Mouse (Mus musculus): ENCODE results near the gene Nr2c2ap. TPM values are rescaled to one million over a fixed set of nuclear protein-coding genes. Genes with fewer than 3 reads are reported as not detected.

Gene Nr2c2ap
- total RNA-seq, 2 experiments from 2014 or later = 25.5 to 28.1 TPM

DNA sequence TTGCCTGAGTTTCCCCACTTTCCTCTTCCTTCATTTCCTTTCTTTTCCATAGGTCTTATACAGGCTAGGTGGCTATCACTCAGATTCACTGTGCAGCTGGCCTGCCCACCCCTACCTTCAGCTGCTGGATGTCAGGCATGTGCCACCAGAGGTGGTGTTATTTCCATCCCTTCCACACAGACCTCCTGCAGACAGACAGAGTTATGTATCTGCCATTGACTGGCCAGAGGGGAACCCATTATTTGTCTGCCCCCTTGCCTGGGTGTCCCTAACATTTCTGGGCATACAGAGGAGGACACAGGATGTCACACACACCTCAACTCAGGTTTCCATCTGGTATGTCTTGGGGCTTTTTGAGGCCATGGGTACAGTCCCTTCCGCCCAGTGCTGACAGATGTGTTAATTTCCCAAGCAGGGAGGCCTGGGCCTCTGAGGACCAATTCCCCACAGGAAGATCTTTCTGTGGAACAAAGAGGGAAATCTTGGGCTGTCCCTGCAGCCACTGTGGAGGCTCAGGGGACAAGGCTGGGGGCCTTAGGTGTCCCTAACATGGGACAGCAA, 26.2 kb downstream of the Nr2c2ap start:
- DNase-seq (ENCODE audit: low spot score in 2 of 2) = no peak
- intact Hi-C loops (cut with DNase I) = no loop called here

DNA sequence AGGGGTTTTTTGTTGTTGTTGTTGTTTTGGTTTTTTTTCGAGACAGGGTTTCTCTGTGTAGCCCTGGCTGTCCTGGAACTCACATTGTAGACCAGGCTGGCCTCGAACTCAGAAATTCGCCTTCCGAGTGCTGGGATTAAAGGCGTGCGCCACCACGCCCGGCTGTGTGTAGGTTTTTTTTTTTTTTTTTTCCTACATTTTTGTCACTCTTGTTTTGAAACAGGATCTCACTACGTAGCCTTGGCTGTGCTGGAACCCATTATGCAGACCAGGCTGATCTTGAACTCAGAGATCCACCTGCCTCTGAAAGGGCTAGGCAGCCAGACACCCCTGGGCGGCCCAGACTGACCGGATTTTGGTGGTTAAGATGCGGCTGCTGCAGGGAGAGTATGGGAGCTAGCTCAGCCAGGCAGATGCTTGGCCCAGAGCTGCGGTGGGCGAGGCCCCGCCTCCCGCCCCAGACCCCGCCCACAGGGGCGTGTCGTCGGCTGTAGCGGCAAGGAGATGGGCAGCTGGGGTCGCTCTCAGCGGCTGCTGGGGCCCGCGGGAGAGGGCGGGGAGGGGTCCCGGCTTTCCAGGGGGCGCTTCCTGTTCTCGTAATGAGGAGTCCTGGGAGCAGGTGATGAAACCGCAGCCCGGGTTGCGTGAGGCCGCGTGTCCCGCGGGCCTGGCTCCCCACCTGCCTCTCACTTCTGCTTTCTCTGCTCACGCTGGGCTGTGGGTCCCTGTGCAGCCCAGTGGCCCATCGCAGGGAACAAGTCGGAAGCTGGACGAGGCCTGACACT, 27.1 kb downstream of the Nr2c2ap start:
- peak; percentile 61 to 63 for DNase-seq (ENCODE audit: low spot score in 2 of 2)
- intact Hi-C loops (cut with DNase I) = no loop called here

DNA sequence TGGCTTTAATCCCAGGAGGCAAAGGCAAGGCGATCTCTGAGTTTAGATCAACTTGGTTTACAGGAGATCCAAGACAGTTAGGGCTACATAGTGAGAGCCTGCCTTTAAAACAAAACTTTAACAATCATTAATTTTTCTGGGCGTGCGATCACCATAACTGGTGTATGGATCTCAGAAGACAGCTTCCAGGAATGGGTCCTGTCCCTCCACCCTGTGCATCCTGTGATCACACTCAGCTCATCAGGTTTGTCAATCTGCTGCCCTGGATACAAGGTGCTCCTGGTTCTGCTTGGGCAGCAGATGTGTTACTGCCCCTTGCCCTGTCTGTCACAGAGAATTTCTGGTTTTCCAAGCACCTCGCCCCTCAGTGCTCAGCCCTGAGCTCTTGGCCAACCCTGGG, 28.1 kb downstream of the Nr2c2ap start:
- intact Hi-C loops (cut with DNase I) = no loop called here

DNA sequence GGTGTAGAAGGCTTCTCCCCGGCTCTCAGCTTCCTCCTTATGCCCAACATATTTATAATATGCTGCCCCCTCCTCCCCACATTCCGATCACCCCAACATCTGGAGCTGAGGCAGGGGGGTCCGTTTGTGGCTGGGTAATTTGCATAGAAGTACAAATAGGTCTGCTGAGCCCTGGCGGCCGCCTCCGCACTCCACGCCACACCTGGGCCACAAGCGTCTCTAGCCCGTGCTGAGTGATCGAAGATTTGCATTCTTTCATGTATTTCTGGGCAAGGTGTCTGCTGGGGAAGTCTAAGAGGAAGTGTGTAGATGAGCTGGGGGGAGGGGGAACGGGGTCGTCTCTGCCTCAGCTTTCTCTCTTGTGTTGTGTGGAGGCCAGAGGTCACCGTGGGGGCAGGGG, 28.9 kb downstream of the Nr2c2ap start:
- intact Hi-C loops (cut with DNase I) = loop anchor here (5.0 kb wide), 1 partner anchor 243 kb away; no protein-coding TSS in a partner anchor
- no peak for DNase-seq (ENCODE audit: low spot score in 2 of 2)

More for the DNA sequence above, 28.1 kb downstream of the Nr2c2ap start:
- DNase-seq (ENCODE audit: low spot score in 2 of 2) = no peak

DNA sequence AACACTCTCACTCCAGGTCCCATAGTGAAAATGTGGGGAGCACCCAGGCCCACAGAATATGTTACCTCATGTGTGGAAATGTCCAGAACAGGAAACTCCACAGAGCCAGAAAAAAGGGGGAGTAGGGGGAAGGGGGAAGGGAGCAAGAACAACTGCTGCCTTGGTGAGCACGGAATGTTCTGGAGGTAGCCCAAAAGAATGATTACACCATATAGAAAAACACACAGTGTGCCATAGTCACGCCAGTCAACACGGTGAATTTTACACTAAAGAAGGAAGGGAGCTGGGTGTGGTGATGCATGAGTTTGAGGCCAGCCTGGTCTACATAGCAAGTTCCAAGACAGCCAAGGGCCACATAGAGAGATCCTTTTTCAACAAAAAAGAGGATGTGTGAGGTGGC, 32.2 kb downstream of the Nr2c2ap start:
- DNase-seq (ENCODE audit: low spot score in 2 of 2) = no peak
- intact Hi-C loops (cut with DNase I) = loop anchor here (5.0 kb wide), 1 partner anchor 246 kb away; no protein-coding TSS in a partner anchor

DNA sequence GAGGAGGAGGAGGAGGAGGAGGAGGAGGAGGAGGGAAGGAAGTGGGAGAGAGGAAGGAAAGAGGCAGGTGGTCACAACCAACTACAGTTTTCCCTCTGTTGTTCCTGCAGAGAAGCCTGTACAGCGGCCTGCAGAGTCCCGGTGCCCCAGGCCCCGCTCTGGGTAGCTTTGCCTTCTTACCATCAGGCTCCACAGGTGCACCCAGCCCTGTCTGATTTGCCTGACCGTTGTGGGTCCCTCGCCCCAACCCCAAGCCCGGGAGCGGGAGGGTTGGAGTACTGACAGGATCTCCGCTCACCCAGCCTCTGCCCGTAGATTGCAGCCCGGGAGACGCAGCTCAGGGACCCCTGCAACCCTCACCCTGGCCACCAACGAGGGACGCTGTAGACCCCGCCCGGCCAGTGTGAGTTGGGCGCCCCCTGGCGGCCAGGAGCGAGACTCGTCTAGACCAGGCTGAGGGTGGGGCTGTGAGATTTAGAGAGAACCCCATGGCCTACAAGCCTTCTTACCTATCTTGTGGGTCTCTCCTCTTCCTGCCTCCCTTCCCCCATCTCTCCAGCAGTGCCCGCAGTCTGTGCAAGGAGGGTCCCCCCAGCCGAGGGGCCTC, 35.5 kb downstream of the Nr2c2ap start:
- peak; percentile 37 to 41 for DNase-seq (ENCODE audit: low spot score in 2 of 2)
- intact Hi-C loops (cut with DNase I) = loop anchor here (2.0 kb wide), 1 partner anchor 80 kb away; no protein-coding TSS in a partner anchor

DNA sequence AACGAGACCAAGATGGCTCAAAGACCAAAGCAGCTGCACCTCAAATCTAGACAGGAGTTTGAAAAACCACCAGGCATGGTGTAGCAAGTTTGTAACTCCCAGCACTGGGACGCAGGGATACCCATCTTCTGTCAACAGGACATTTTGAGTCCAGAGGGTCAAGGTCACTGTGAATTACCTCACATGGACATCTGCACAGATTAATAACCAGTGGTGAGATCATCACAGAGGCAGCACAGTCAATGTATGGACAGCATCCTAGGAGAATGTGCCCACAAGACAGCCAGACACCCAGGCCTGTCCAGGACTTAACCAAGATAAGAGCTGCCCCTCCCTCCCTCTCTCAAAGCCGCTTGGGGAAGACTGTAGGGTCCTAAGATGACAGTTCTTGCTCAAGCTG, 39.0 kb downstream of the Nr2c2ap start:
- intact Hi-C loops (cut with DNase I) = no loop called here

DNA sequence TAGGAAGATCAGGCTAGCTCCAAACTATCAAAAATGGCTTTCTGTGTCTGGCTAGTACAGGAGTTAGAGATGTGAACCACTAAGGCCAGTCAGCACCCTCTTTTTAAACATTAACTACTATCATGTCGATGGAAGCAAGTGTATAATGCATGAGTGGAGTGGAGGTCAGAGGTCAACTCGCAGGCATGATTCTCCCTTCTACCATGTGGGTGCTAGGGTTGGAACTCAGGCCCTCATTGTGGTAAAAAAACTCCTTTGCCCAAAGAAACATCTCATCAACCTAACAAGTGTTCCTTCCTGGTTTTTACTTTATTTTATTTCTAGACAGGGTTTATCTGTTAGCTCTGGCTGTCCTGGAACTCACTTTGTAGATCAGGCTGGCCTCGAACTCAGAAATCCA, 39.6 kb downstream of the Nr2c2ap start:
- intact Hi-C loops (cut with DNase I) = no loop called here
- no peak for DNase-seq (ENCODE audit: low spot score in 2 of 2)

More for the DNA sequence above, 39.0 kb downstream of the Nr2c2ap start:
- no peak for DNase-seq (ENCODE audit: low spot score in 2 of 2)

DNA sequence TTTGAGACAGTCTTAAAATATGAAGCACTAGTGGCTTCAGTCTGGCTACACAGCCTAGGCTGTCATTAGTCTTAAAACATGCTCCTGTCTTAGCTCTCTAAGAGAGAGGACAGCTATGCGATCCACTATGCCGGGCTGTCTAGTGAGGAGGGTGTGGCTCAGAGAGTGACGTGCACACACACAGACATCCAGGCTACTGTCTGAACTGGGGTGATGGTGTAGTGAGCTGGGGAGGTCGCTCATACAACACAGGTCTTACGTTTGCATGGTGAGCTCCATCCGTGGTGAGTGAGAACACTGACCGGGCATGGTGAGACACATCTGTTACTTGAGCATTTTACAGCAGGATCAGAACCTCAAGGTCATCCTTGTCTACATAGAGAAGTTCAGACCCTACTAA, 40.1 kb downstream of the Nr2c2ap start:
- intact Hi-C loops (cut with DNase I) = no loop called here
- no peak for DNase-seq (ENCODE audit: low spot score in 2 of 2)

DNA sequence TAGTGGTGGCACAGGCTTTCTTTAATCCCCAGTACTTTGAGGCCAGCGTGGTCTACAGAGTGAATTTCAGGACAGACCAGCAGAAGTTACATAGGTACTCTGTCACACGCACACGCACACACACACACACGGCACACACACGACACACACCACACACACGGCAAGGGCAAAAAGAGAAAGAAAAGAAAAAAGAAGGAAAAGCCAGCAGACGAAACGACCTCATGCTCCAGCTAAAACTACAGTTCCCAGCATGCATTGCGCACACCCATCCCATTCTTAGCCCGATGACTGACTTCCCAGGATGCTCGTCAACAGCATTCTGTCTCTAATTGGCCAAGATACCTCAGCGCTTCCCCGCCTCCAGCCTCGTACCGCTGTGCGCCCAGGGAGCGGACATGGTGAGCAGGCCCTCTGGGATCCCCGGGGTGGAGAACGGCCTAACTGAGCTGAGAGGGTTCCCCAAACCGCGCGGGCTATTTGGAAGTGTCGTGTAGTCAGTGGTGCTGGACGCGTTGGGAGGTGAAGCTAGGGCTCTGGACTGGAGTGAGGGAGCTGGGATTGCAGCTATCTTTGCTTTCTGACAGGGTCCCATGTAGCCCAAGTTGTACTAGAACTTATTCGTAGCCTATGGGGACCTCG, 41.0 kb downstream of the Nr2c2ap start, which contains the start of gene Tmem161a:
Gene Tmem161a (plus strand): TSS at position 314 of the 639 bp plus-strand sequence.
- intact Hi-C loops (cut with DNase I) = no loop called here
- DNase-seq (ENCODE audit: low spot score in 2 of 2) = peak; percentile 94 to 95

DNA sequence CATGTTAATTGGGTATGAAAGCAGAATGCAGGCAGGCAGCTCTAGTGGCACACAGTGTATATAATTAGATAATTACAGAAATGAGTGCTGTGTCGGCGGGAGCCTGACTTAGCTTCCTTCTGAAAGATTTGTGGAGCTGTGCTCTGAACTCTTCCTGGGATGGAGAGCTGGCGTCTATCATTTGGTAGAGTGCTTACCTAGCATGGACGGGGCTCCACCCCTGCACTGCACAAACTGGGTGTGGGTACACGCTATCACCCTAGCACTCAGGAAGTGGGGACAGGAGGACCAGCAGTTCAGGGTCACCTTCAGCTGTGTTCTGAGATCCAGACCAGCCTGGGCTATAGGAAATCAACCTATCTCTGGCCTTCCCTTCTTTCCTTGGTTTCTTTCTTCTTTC, 42.2 kb downstream of the Nr2c2ap start:
- intact Hi-C loops (cut with DNase I) = no loop called here
- no peak for DNase-seq (ENCODE audit: low spot score in 2 of 2)

DNA sequence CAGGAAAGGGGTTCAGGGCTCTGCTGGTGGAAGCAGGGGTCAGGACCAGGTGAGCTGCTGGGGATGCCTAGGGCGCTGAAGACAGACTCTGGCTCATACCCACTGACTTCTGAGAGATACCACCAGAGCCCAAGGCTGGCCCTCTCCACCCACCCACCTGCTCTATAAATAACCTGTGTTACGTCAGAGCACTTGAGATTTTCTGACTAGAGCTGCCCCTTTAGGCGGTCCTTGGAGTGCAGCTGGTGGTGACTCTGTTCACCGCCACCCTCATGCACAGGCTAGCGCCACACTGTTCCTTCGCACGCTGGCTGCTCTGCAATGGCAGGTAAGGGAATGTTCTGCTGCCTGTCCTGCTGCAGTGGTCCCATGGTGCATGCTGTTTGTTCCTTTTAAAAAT, 42.9 kb downstream of the Nr2c2ap start:
- intact Hi-C loops (cut with DNase I) = no loop called here
- no peak for DNase-seq (ENCODE audit: low spot score in 2 of 2)

DNA sequence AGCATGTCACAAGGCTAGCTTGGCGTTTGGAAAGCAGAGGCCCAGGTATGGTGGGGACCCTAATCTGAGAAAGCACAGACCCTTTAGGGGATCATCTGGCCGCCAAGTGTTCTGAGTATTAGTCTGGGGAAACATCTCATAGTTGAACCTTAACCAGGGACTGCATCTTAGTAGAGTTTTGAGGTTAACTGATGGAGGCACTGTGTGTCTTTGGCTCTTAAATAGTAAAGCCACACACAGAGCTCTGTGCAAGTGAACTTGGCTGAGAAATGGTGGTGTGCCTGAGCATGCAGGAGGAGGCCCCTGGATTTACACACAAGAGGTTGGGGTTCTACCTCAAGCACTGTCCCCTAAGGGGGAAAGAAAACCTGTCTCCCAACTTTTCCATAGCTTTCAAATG, 47.1 kb downstream of the Nr2c2ap start:
- no peak for DNase-seq (ENCODE audit: low spot score in 2 of 2)
- intact Hi-C loops (cut with DNase I) = no loop called here

DNA sequence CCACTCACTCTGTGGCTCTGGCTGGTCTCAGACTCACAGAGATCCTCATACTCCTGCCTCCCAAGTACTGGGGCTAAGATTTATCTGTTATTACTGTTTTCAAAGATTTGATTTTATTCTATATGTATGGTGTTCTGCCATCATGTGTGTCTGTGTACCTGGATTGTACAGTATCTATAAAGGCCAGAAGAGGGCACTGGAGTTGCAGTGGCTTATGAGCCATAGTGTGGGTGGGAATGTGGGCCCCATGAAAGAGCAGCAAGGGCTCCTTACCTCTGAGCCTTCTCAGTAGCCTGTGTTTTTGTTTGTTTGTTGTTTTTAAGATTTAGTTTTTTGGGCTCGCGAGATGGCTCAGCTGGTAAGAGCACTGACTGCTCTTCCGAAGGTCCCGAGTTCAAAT, 47.9 kb downstream of the Nr2c2ap start:
- no peak for DNase-seq (ENCODE audit: low spot score in 2 of 2)
- intact Hi-C loops (cut with DNase I) = no loop called here

DNA sequence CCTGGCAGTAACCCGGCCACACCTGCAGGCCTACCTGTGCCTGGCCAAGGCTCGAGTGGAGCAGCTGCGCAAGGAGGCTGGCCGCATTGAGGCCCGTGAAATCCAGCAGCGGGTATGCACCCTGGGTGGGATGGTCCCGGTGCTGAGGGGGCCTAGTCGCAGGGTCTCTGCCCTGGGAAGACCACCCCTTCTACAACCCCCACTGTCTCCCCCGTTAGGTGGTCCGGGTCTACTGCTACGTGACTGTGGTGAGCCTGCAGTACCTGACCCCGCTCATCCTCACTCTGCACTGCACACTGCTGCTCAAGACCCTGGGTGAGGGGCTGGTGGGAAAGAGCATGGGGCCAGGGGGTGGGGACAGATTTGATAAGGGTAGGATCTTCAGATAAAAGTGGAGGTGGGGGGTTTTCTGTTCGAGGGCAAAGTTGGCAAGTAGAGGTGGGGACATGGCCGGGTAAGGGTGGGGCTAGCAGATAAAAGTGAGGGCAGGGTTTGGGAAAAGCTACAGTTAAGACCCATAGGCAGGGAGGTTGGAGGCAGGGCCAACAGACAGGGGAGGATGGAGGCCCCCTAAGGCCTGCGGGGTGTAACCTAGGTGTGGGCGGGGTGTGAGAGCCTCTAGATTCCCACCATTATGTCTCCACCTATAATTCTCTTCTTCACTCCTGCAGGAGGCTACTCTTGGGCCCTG, 50.2 kb downstream of the Nr2c2ap start:
- DNase-seq (ENCODE audit: low spot score in 2 of 2) = no peak
- intact Hi-C loops (cut with DNase I) = no loop called here

DNA sequence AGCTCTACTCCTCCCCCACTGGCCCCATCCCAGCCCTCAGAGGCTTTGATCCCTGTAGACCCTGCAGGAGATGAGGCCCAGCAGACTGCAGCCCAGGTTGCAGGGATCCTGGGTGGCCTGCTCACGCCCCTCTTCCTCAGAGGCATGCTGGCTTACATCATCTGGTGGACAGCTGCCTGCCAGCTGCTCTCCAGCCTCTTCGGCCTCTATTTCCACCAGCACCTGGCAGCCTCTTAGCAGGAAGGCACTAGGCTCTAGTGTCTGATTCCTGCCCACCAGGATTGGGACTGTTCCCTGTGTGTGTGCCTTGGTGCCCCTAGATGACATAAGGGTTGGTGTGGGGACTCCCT, 50.7 kb downstream of the Nr2c2ap start:
- DNase-seq (ENCODE audit: low spot score in 2 of 2) = no peak
- intact Hi-C loops (cut with DNase I) = no loop called here

DNA sequence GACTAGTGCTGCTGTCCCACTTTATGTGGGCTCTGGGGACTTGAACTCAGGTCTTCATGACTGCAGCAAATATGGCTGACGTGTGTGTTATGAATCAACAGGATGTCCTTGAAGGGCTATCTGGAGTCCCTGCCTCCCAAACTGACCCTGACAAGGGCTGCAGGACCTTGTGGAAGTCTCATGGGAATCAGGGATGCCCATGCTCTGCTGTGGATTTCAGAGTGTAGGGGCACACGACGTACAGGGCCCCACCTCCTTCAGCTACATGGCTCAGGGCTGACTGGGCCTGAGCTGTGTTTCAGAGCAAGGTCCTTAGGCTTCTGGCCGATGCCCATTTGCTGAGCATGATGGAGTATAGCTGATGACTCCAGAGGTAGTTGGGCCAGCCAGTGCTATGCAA, 52.1 kb downstream of the Nr2c2ap start:
- no peak for DNase-seq (ENCODE audit: low spot score in 2 of 2)
- intact Hi-C loops (cut with DNase I) = no loop called here
